Mouse (Mus musculus) frontal cortex, postnatal 10 days (tissue): Measurements from ENCODE around the gene Prss16.

Experiments
- DNase-seq, 2 experiments: peaks; one replicate each; pipeline ENCODE4 v3.0.0; 2022; ENCODE audit warnings: low spot score in 2 of 2, mixed read lengths in 1 of 2

Prss16 gene

DNA sequence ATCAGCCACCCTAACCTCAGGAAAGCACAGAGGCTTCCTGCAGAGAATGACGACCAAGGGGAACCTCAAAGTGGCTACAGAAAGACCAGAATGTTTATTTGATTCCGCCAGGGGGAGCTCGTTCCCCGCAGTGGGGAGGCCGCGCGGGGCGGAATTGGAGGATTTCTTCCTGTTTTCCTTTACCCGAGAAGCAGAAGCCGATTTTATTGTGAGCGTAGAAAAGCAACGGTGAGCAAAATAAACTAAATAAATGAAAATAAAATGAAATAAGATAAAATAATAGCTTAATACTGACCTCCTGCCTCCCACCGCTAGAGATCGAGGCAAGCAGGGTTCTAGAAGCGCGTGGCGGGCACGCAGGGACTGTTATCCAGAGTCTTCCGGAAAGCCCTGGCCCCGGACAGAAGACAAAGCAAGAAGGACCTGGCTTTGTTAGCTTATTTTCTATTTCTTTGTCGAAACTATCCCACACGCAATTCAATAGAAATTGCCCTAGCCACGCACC, 35.3 kb downstream of the Prss16 start:
- DNase-seq, result peak; percentile 77 to 87

DNA sequence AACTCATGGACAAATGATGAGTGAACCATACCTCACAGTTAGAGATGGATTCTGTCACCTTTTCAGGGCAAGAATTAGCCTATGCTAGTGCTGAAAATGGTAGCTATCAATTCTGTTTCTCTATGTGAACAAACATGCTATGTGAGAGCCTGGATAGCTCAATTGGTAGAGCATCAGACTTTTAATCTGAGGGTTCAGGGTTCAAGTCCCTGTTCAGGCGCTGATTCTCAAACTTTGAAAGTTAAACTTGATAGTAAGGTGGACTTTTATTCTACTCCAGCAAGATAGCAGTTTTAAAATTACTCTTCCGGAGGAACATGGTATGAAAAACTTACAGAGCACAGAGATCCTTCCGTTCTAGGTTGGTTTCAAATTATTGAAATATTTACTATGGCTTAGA, 37.9 kb downstream of the Prss16 start:
- DNase-seq, result no peak

GRCm38 (mm10) chr13:21969816-21970215, 39.7 kb downstream of the Prss16 start:
- DNase-seq, result no peak

DNA sequence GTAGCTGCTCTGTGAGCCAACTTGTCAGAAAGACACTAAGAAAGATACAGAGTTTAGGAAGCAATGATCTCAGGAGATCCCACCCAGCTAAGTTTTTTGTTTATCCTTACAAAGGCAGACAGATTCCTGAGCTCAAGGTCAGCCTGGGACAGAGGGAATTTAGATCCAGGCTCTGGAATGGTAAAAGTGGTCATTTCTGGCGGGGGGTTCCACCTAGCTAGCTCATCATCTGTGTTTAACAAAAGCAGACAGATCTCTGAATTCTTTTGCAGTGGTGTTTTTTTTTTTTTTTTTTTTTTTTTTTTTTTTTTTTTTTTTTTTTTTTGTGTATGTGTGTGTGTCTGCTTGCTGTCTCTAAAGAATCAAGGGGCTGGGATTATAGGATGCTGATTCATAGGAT, 40.3 kb downstream of the Prss16 start:
- no peak for DNase-seq
